Mouse (Mus musculus): ENCODE results near the gene Caskin1. TPM values are rescaled to one million over a fixed set of nuclear protein-coding genes. Genes with fewer than 3 reads are reported as not detected.
A peak's percentile ranks its signal among the peaks of the same experiment; 100 is the strongest.

Gene Caskin1
- 23.2 and 25.4 TPM in 2 replicates for polyA plus RNA-seq (2016; fragmentation: Nextera tagmentation; extraction: Ambion mirVana)

GRCm38 (mm10) chr17:24488186-24488661 is at the start of gene Caskin1:
Caskin1 (plus strand) TSS chr17:24488601.
- H3K9me3 ChIP-seq: no peaks in the 10 kb centered on the region
- peak within 1 kb of the TSS; percentile 92 for H3K4me2 ChIP-seq (replicated peaks)
- H3K36me3 ChIP-seq: no peaks in the 10 kb centered on the region
- H3K27ac ChIP-seq: peak within 1 kb of the TSS; percentile 88
- H3K27me3 ChIP-seq (replicated peaks): no peaks in the 10 kb centered on the region
- peak within 1 kb of the TSS; percentile 92 for H3K9ac ChIP-seq
- under 1% methylated on average over 43 of the region's 45 CpGs for WGBS
- ATAC-seq (ENCODE audit: low FRiP score, low read depth): peak; percentile 71
- H3K4me1 ChIP-seq: peaks cover 36% of the 10 kb centered on the region
- peak within 1 kb of the TSS; percentile 87 for H3K4me3 ChIP-seq

GRCm38 (mm10) chr17:24440377-24440776 is 48.0 kb upstream of the Caskin1 start:
- H3K4me2 ChIP-seq (replicated peaks): no peak overlapping the region
- peaks cover 89% of the 10 kb centered on the region for H3K36me3 ChIP-seq
- no peak overlapping the region for H3K4me3 ChIP-seq
- no peak overlapping the region for H3K9ac ChIP-seq
- H3K27ac ChIP-seq: no peak overlapping the region
- 92% methylated on average over 8 of the region's 8 CpGs for WGBS
- no peaks in the 10 kb centered on the region for H3K4me1 ChIP-seq
- no peak for ATAC-seq (ENCODE audit: low FRiP score, low read depth)
- no peaks in the 10 kb centered on the region for H3K27me3 ChIP-seq (replicated peaks)
- no peaks in the 10 kb centered on the region for H3K9me3 ChIP-seq

DNA sequence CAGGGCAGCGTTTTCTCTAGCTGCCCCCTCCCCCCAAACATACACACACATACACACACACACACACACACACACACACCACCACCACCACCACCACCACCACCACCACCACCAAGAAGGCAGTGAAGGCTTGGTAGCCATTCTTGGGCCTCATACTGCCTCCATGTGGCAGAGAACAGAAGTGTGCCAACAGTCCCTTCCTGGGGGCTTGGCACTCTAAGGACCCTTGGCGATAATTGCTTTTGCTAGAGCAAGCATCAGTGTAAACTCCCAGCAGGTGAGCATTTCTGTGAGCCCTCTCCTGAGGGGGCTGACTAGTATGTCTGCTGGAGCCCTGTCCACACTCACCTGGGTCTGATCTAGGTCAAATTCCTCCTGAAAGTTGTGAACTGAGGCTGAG is 47.3 kb upstream of the Caskin1 start:
- H3K4me2 ChIP-seq (replicated peaks): no peak overlapping the region
- peaks cover 89% of the 10 kb centered on the region for H3K36me3 ChIP-seq
- 32% methylated on average over 2 of the region's 2 CpGs for WGBS
- ATAC-seq (ENCODE audit: low FRiP score, low read depth): no peak
- no peaks in the 10 kb centered on the region for H3K9me3 ChIP-seq
- no peaks in the 10 kb centered on the region for H3K27me3 ChIP-seq (replicated peaks)
- no peak overlapping the region for H3K9ac ChIP-seq
- no peak overlapping the region for H3K27ac ChIP-seq
- H3K4me3 ChIP-seq: no peak overlapping the region
- H3K4me1 ChIP-seq: no peaks in the 10 kb centered on the region

GRCm38 (mm10) chr17:24442107-24442506 is 46.3 kb upstream of the Caskin1 start:
- Histone ChIP-seq H3K9ac (no peak overlapping the region), H3K36me3 (peaks cover 96% of the 10 kb centered on the region), H3K9me3 (no peaks in the 10 kb centered on the region), H3K4me1 (no peaks in the 10 kb centered on the region), H3K4me2 (replicated peaks) (no peak overlapping the region), H3K27me3 (replicated peaks) (no peaks in the 10 kb centered on the region), H3K4me3 (no peak overlapping the region), H3K27ac (no peak overlapping the region)
- no peak for ATAC-seq (ENCODE audit: low FRiP score, low read depth)
- 90% methylated on average over 14 of the region's 14 CpGs for WGBS

DNA sequence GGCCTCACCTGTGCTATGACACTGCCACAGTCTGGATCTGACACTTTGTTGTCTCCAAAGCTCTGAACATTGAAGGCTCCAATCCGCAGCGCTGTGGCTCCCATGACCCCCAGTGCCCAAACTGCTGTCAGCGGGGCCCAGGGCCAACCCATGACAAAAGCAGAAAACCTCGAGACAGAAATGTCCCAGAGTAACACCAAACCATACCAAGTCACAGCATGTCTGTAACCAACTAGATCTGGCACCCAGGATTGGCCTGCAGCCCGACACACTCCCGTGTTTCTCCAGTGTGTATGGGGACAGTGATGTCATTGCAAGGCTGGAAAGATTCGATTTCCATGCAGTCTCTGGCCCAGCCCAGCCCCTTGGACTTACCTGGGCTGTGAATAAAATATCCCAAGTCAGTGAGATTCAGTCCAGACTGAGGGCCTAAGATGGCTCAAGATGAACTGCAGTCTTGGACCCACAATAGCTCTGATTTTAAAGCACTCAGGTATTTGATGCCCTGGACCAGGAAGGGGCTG is 45.7 kb upstream of the Caskin1 start, which contains the start of gene Dnase1l2:
Gene Dnase1l2, minus strand, starts transcription at position 474 of the 524 bp plus-strand sequence.
- peaks cover 98% of the 10 kb centered on the region for H3K36me3 ChIP-seq
- H3K9me3 ChIP-seq: no peaks in the 10 kb centered on the region
- 84% methylated on average over 7 of the region's 7 CpGs for WGBS

GRCm38 (mm10) chr17:24443409-24443808 is 45.0 kb upstream of the Caskin1 start:
- no peak overlapping the region for H3K4me3 ChIP-seq
- no peaks in the 10 kb centered on the region for H3K27me3 ChIP-seq (replicated peaks)
- no peak overlapping the region for H3K27ac ChIP-seq
- H3K4me2 ChIP-seq (replicated peaks): no peak overlapping the region
- H3K9ac ChIP-seq: no peak overlapping the region
- H3K9me3 ChIP-seq: no peaks in the 10 kb centered on the region
- peaks cover 99% of the 10 kb centered on the region for H3K36me3 ChIP-seq
- H3K4me1 ChIP-seq: no peaks in the 10 kb centered on the region
- ATAC-seq (ENCODE audit: low FRiP score, low read depth): no peak
- WGBS: 88% methylated on average over 4 of the region's 4 CpGs

More for the DNA sequence above, 45.7 kb upstream of the Caskin1 start, which contains the start of gene Dnase1l2:
- H3K4me3 ChIP-seq: no peak within 1 kb of the TSS
- no peak within 1 kb of the TSS for H3K27ac ChIP-seq
- no peak within 1 kb of the TSS for H3K4me2 ChIP-seq (replicated peaks)
- H3K9ac ChIP-seq: no peak within 1 kb of the TSS
- no peaks in the 10 kb centered on the region for H3K4me1 ChIP-seq
- no peak for ATAC-seq (ENCODE audit: low FRiP score, low read depth)
- no peaks in the 10 kb centered on the region for H3K27me3 ChIP-seq (replicated peaks)

DNA sequence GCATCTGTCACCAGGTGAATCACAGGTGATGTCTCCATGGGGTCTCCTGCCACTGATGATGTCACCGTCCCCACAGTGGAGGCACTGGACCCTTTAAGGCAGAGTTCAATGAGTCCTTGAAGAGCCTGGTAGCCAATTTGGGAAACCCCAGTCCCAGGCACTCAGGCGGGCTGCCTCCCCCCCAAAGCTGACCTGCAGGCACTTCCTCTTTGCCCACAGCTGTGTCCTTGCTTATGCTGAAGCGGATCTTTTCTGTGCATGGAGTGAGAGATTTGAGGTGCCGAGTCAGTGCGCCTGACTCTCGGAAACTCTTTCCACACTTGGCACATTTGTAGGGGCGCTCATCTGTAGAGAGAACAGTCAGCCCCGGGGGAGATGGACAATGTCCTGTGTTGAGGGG is 41.8 kb upstream of the Caskin1 start:
- no peak for ATAC-seq (ENCODE audit: low FRiP score, low read depth)
- peaks cover 97% of the 10 kb centered on the region for H3K36me3 ChIP-seq

GRCm38 (mm10) chr17:24449507-24449906 is 38.9 kb upstream of the Caskin1 start:
- Histone ChIP-seq H3K4me2 (replicated peaks) (no peak overlapping the region), H3K27me3 (replicated peaks) (no peaks in the 10 kb centered on the region), H3K36me3 (peaks cover 71% of the 10 kb centered on the region), H3K4me1 (peaks cover 12% of the 10 kb centered on the region), H3K4me3 (no peak overlapping the region), H3K27ac (no peak overlapping the region), H3K9me3 (no peaks in the 10 kb centered on the region), H3K9ac (no peak overlapping the region)
- ATAC-seq (ENCODE audit: low FRiP score, low read depth): no peak
- 94% methylated on average over 6 of the region's 6 CpGs for WGBS

More for the DNA sequence above, 41.8 kb upstream of the Caskin1 start:
- H3K9ac ChIP-seq: no peak overlapping the region
- H3K27ac ChIP-seq: no peak overlapping the region
- H3K4me1 ChIP-seq: no peaks in the 10 kb centered on the region
- H3K9me3 ChIP-seq: no peaks in the 10 kb centered on the region
- H3K27me3 ChIP-seq (replicated peaks): no peaks in the 10 kb centered on the region
- whole genome bisulfite sequencing: 97% methylated on average over 8 of the region's 8 CpGs
- no peak overlapping the region for H3K4me3 ChIP-seq
- H3K4me2 ChIP-seq (replicated peaks): no peak overlapping the region

- H3K4me1 ChIP-seq: peaks cover 13% of the 10 kb centered on the region
- no peak overlapping the region for H3K9ac ChIP-seq
- no peak overlapping the region for H3K27ac ChIP-seq
- H3K4me3 ChIP-seq: no peak overlapping the region
- 95% methylated on average over 6 of the region's 6 CpGs for WGBS
- peaks cover 53% of the 10 kb centered on the region for H3K36me3 ChIP-seq
- no peak for ATAC-seq (ENCODE audit: low FRiP score, low read depth)
- no peaks in the 10 kb centered on the region for H3K27me3 ChIP-seq (replicated peaks)
- no peak overlapping the region for H3K4me2 ChIP-seq (replicated peaks)
- no peaks in the 10 kb centered on the region for H3K9me3 ChIP-seq
Measured at GRCm38 (mm10) chr17:24451220-24451619, 37.2 kb upstream of the Caskin1 start.

DNA sequence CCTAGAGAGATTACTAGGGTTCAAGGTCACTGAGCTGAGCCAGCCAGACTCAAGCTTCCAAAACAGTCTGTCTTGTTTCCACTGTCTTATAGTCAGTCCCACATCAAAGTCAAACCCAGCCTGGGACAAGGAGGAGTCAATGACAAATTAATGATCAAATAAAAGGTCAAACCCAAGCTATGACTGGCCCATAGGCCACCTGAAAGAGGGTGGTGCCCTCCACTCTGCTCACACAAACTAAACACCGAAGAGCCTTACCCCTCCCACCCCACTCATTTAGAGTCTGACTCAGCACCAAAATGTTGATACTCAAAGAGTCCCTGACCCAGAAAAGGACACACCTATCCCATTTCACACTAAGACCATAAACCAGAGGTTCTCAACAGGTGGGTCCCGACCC is 35.0 kb upstream of the Caskin1 start:
- Histone ChIP-seq H3K4me1 (peaks cover 13% of the 10 kb centered on the region), H3K4me3 (no peak overlapping the region), H3K4me2 (replicated peaks) (peak overlapping the region; percentile 86), H3K9me3 (no peaks in the 10 kb centered on the region), H3K9ac (no peak overlapping the region), H3K36me3 (peaks cover 32% of the 10 kb centered on the region), H3K27ac (no peak overlapping the region), H3K27me3 (replicated peaks) (no peaks in the 10 kb centered on the region)
- no peak for ATAC-seq (ENCODE audit: low FRiP score, low read depth)
- WGBS: 92% methylated on average over 2 of the region's 2 CpGs

GRCm38 (mm10) chr17:24454218-24454755 is 34.1 kb upstream of the Caskin1 start:
- H3K9ac ChIP-seq: peak overlapping the region; percentile 81
- H3K4me2 ChIP-seq (replicated peaks): peak overlapping the region; percentile 86
- WGBS: 10% methylated on average over 14 of the region's 14 CpGs

DNA sequence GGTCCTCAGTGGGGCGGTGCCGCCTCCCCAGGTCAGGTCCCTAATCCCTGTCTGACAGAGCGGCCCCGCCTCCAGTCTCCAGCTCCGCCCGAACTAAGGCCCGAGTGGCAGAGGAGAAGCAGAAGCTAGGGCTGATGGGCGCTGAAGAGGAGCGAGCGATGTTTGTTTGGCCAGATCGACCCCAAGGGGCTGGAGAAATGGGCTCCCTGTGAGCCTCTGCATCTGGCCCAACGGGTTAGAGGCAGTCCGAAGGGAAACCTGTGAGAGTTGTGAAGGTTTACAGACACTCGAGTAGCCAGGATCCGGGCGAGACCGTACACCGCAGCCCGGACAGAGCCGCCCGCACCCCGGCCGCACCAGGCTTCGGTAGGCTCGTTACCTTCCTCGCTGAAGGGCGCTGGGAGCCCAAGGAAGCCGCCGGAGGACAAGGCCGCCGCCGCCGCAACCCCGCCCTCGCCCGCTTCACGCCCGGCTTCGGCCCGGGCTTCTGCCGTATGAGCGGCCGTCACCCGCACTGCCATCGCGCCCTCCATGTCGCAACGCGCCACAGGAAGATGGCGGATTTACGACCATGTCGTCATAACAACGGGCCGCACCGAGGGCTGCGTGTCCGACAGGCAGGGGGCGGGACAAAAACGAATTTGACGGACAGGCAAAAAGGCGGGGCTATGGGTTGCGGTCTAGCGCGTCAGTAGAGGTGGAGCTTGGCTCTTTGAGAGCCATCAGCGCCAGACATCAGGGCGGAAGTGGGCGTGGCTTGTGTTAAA is 33.5 kb upstream of the Caskin1 start:
- Histone ChIP-seq H3K36me3 (peaks cover 16% of the 10 kb centered on the region), H3K9me3 (no peaks in the 10 kb centered on the region), H3K27ac (peak overlapping the region; percentile 81), H3K4me1 (peaks cover 13% of the 10 kb centered on the region), H3K27me3 (replicated peaks) (no peaks in the 10 kb centered on the region), H3K4me3 (peak overlapping the region; percentile 77), H3K4me2 (replicated peaks) (peak overlapping the region; percentile 86), H3K9ac (peak overlapping the region; percentile 81)
- ATAC-seq (ENCODE audit: low FRiP score, low read depth): peak; percentile 94
- under 1% methylated on average over 67 of the region's 67 CpGs for WGBS

More at GRCm38 (mm10) chr17:24454218-24454755, 34.1 kb upstream of the Caskin1 start:
- Histone ChIP-seq H3K4me3 (peak overlapping the region; percentile 77), H3K4me1 (peaks cover 13% of the 10 kb centered on the region), H3K27ac (peak overlapping the region; percentile 81; the same call in 1 of the 2 replicates), H3K9me3 (no peaks in the 10 kb centered on the region), H3K27me3 (replicated peaks) (no peaks in the 10 kb centered on the region), H3K36me3 (peaks cover 23% of the 10 kb centered on the region)
- no peak for ATAC-seq (ENCODE audit: low FRiP score, low read depth)
